In genomic region chr2:52220074-52220473, GRCm38 (mm10) we compare ENCODE assay signal across 7 mouse cellular contexts.
DNase-seq lines count a peak whose midpoint lies in the region; ATAC-seq and TF ChIP-seq lines count a peak whose summit lies in the region.

No protein-coding gene starts in this region.

- no peak overlapping the region for H3K4me3 ChIP-seq in liver, adult 2 months (ENCODE audit: insufficient read depth, low read depth, low read length)
- no peak overlapping the region for H3K4me3 ChIP-seq in liver, embryonic 11.5 days (ENCODE audit: low read depth, low read length)

- H3K36me3 ChIP-seq in liver, adult 2 months (ENCODE audit: control insufficient read depth, insufficient read depth, low read length), result peaks cover 8% of the 10 kb centered on the region
- no peaks in the 10 kb centered on the region for H3K36me3 ChIP-seq in liver, embryonic 11.5 days (ENCODE audit: control insufficient read depth, insufficient read depth, low read length)
- no peaks in the 10 kb centered on the region for H3K36me3 ChIP-seq in splenic B cell, adult 2 months (ENCODE audit: control insufficient read depth, insufficient read depth, low read length, poor library complexity, severe bottlenecking)

- no peak for ATAC-seq in liver, embryonic 11.5 days (replicated peaks; ENCODE audit: low FRiP score)

- no peak overlapping the region for H3K27ac ChIP-seq in liver, adult 2 months (replicated peaks; ENCODE audit: insufficient read depth, low read depth, low read length)
- H3K27ac ChIP-seq in liver, embryonic 11.5 days (ENCODE audit: low read depth, low read length), result no peak overlapping the region

- no peaks in the 10 kb centered on the region for H3K79me2 ChIP-seq in liver, adult 2 months (ENCODE audit: control insufficient read depth, insufficient read depth, low read length)

- H3K4me2 ChIP-seq in liver, embryonic 11.5 days, result no peak overlapping the region

- peak; percentile 53 for TF ChIP-seq CTCF in liver, adult 2 months (IDR thresholded peaks at IDR 0.05; ENCODE audit: low read depth, low read length)

- no peak overlapping the region for H3K9ac ChIP-seq in liver, adult 2 months (ENCODE audit: low read depth, low read length)
- H3K9ac ChIP-seq in liver, embryonic 11.5 days (ENCODE audit: low read depth, low read length), result no peak overlapping the region

- H3K27me3 ChIP-seq in liver, adult 2 months (ENCODE audit: control insufficient read depth, insufficient read depth, low read length), result no peaks in the 10 kb centered on the region
- no peaks in the 10 kb centered on the region for H3K27me3 ChIP-seq in liver, embryonic 11.5 days (replicated peaks; ENCODE audit: control insufficient read depth, insufficient read depth, low read length)
- H3K27me3 ChIP-seq in splenic B cell, adult 2 months (ENCODE audit: control insufficient read depth, insufficient read depth, low read length, poor library complexity, severe bottlenecking), result no peaks in the 10 kb centered on the region

- 53% methylated on average over 8 of the region's 8 CpGs for WGBS in liver, adult 2 months
- 47% methylated on average over 8 of the region's 8 CpGs for WGBS in liver, embryonic 11.5 days

- DNase-seq in liver, adult 2 months (ENCODE audit: extremely low read depth, low read depth, low spot score), result peak; percentile 30
- no peak for DNase-seq in liver, embryonic 11.5 days (ENCODE audit: low spot score)
- peak; percentile 68 for DNase-seq in NIH3T3 (ENCODE audit: low read depth)
- DNase-seq in cerebellum, postnatal 14 days, result peak; percentile 78 to 82
- DNase-seq in induced T-regulatory cell, adult 2 months (ENCODE audit: low read depth), result peak; percentile 67
- peak; percentile 53 for DNase-seq in splenic B cell, adult 2 months (ENCODE audit: low read depth, low spot score)
- DNase-seq in gastrocnemius, postnatal 14 days, result no peak

- no peaks in the 10 kb centered on the region for H3K9me3 ChIP-seq in liver, embryonic 11.5 days (ENCODE audit: control insufficient read depth, low read length)

- no peaks in the 10 kb centered on the region for H3K4me1 ChIP-seq in liver, adult 2 months (ENCODE audit: control insufficient read depth, insufficient read depth, low read length)
- H3K4me1 ChIP-seq in liver, embryonic 11.5 days (replicated peaks; ENCODE audit: control insufficient read depth, insufficient read depth, low read length), result no peaks in the 10 kb centered on the region

- intact Hi-C loops in gastrocnemius, postnatal 14 days (cut with DNase I; ENCODE audit: low total_unique reads), result no loop called here

- TF ChIP-seq POLR2A in liver, adult 2 months (IDR thresholded peaks at IDR 0.05; ENCODE audit: extremely low read depth, insufficient read depth, low read length), result no peak

Comparison
In these comparisons a context has a peak if more than half of its experiments do, and no peak if none do; other contexts are left out.
1. DNase-seq: peak in liver, adult 2 months (single experiment), NIH3T3 (single experiment), cerebellum, postnatal 14 days (2 of 2), induced T-regulatory cell, adult 2 months (single experiment) and splenic B cell, adult 2 months (single experiment); none in liver, embryonic 11.5 days (single experiment) and gastrocnemius, postnatal 14 days (single experiment).